Mouse (Mus musculus): ENCODE data around the gene Olfr768.

- TF ChIP-seq CTCF (IDR thresholded peaks at IDR 0.05; ENCODE audit: low read depth, low read length) (no peak), POLR2A (IDR thresholded peaks at IDR 0.05; ENCODE audit: extremely low read depth, insufficient read depth, low read length) (no peak)
These were observed 18.6 kb upstream of the Olfr768 start, which contains the start of gene Olfr769 for GRCm38 (mm10) chr10:129117761-129118160.
